Mouse (Mus musculus): ENCODE data around the gene Ccdc50.

DNA sequence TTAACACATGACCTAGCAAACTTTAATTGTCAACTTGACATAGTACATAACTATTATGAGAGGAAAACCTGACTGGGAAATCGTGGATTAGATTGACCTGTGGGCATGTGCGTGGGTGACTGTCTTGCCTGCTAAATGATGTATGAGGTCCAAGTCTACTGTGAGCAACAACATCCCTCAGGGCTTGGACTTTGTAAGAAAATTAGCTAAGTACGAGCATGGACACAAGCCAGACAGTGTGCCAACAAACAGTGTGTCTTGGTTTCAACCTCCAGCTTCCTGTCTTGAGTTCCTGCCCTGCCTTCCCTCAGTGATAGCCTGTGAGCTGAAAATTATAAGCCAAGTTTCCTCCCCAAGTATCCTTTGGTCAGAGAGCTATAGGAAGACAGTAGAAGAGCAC, 41.1 kb upstream of the Ccdc50 start:
- TF ChIP-seq EP300 (optimal IDR thresholded peaks at IDR 0.05) = no peak
- no peak for TF ChIP-seq CTCF (IDR thresholded peaks at IDR 0.05; ENCODE audit: low read depth)
